Mouse (Mus musculus) left cerebral cortex, adult 8-10 months (tissue): ENCODE results near the gene Spink8. TPM values are rescaled to one million over a fixed set of nuclear protein-coding genes. Genes with fewer than 3 reads are reported as not detected.

Source experiments
- DNase-seq, 2 experiments: peaks; one replicate each; pipeline ENCODE4 v3.0.0; 2022; ENCODE audit warnings: low spot score in 2 of 2
- total RNA-seq, 4 experiments: library from RNA; stranded (reverse); gene quantifications; 2 replicates each; pipeline ENCODE4 v1.2.4; 2022

The Spink8 gene
- total RNA-seq, 4 experiments from 2014 or later, result 0.78 to 5.6 (median 1.9) TPM

DNA sequence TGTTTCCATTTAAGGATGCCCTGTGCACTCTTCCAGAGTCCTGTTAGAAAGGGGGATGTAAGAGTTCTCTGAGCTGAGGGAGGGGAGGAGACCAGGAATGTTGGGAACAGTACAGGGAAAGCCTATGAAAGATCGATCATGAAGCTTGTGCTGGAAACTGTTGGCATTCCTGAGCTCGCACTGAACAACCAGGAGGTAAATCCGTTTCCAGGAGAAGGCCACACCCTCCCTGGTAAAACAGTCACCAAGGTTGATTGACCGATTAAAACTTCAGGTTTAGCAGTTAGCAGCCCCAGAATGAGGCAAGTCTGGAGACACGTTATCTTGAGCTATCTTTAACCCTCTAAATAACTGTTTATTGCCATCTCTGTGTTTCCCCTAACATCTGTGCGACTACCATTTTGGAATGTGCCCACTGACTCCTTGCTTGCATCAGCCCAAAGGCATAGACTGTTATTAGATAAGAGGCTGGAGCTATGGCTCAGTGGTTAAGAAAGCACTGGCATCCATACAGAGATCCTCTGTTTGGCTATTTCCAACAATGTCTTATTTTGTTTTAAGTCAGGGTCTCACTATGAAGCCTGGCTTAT, 59.0 kb downstream of the Spink8 start:
- no peak for DNase-seq

GRCm38 (mm10) chr9:109874797-109875691, 63.0 kb downstream of the Spink8 start, which contains the start of gene Cdc25a:
Gene Cdc25a (plus strand): TSS chr9:109875579.
- peak; percentile 94 to 97 for DNase-seq

GRCm38 (mm10) chr9:109875695-109876601, 63.9 kb downstream of the Spink8 start:
- DNase-seq, result peak; percentile 23 to 43

Other genes with a start within 250 kb of the Spink8 start
- gene Fbxw15, start 244.0 kb upstream of the Spink8 start, total RNA-seq, result not detected
- gene Fbxw24, start 186.2 kb upstream of the Spink8 start, total RNA-seq, result not detected
- gene Fbxw25, start 147.6 kb upstream of the Spink8 start, total RNA-seq, result not detected
- gene Fbxw18, start 109.6 kb upstream of the Spink8 start, total RNA-seq, result not detected
- gene Fbxw26, start 66.2 kb upstream of the Spink8 start, total RNA-seq, result not detected
- not detected for gene Fbxw27, start 21.6 kb upstream of the Spink8 start, total RNA-seq
- 10 to 100 TPM in 3 of 4 experiments, 1 to 10 TPM in 1; 9.2 to 13.7 (median 11.5) TPM for gene Nme6, start 20.5 kb downstream of the Spink8 start, total RNA-seq
- gene Camp, start 37.3 kb downstream of the Spink8 start, total RNA-seq, result not detected
- gene Cdc25a, start 63.3 kb downstream of the Spink8 start, total RNA-seq, result 1 to 10 TPM; 4.8 to 6.1 (median 5.6) TPM
- 100 to 1,000 TPM; 382 to 453 (median 413) TPM for gene Map4, start 119.2 kb downstream of the Spink8 start, total RNA-seq